Mouse (Mus musculus) spleen, adult 2 months (tissue): ENCODE measurements around the gene Zkscan6. TPM values are rescaled to one million over a fixed set of nuclear protein-coding genes. Genes with fewer than 3 reads are reported as not detected.

Experiments
- DNase-seq, 2 experiments: peaks; one replicate each; pipeline versions ENCODE4 v3.0.0 to v3.0.0-alpha.2; 2012 to 2021; ENCODE audit warnings: low spot score in 2 of 2, low read depth in 1 of 2
- H3K27ac ChIP-seq: fragments of 200-500 bp; 2 replicates; pipeline ENCODE4 v1.5.1; 2012; ENCODE audit warnings: low read length, inconsistent platforms; ENCODE audit not compliant: insufficient read depth
- H3K27me3 ChIP-seq: fragments of 200-500 bp; 2 replicates; pipeline ENCODE4 v1.6.1; 2012; ENCODE audit warnings: mild to moderate bottlenecking, moderate library complexity, low read length, inconsistent platforms; ENCODE audit not compliant: control insufficient read depth, insufficient read depth
- H3K36me3 ChIP-seq: fragments of 200-500 bp; 2 replicates; pipeline ENCODE4 v1.6.1; 2012; ENCODE audit warnings: mild to moderate bottlenecking, low read length, inconsistent platforms; ENCODE audit not compliant: control insufficient read depth, insufficient read depth
- H3K4me1 ChIP-seq: fragments of 200-500 bp; 2 replicates; pipeline ENCODE4 v1.6.1; 2011; ENCODE audit warnings: inconsistent platforms; ENCODE audit not compliant: control insufficient read depth, insufficient read depth, insufficient read length
- H3K4me3 ChIP-seq: fragments of 200-500 bp; 2 replicates; pipeline ENCODE4 v1.5.1; 2011; ENCODE audit warnings: mild to moderate bottlenecking, inconsistent platforms; ENCODE audit not compliant: insufficient read depth, insufficient read length; ENCODE audit errors: extremely low read depth
- CTCF ChIP-seq: fragments of 200-500 bp; IDR thresholded peaks from 2 replicates; pipeline ENCODE4 v1.5.1; 2011; ENCODE audit warnings: mild to moderate bottlenecking, inconsistent platforms; ENCODE audit not compliant: insufficient read depth, insufficient read length, insufficient replicate concordance; ENCODE audit errors: extremely low read depth
- POLR2A ChIP-seq: fragments of 200-500 bp; IDR thresholded peaks from 2 replicates; pipeline ENCODE4 v1.6.1; 2011; ENCODE audit warnings: low read depth, low read length, inconsistent platforms
- WGBS: fragments of 180-500 bp; shearing (Covaris S2); methylation state at CpG from one replicate; pipeline ENCODE4 v1.1.7; 2018; 5-methylcytosine and 5-hydroxymethylcytosine counted together
- polyA plus RNA-seq: library from polyadenylated mRNA; depleted of rRNA; stranded (reverse); fragments of >200 nt; gene quantifications from 2 replicates; pipeline ENCODE4 v1.2.3, GENCODE M21; 2012

Gene Zkscan6
- polyA plus RNA-seq, 1 experiment: 3.7 TPM

DNA sequence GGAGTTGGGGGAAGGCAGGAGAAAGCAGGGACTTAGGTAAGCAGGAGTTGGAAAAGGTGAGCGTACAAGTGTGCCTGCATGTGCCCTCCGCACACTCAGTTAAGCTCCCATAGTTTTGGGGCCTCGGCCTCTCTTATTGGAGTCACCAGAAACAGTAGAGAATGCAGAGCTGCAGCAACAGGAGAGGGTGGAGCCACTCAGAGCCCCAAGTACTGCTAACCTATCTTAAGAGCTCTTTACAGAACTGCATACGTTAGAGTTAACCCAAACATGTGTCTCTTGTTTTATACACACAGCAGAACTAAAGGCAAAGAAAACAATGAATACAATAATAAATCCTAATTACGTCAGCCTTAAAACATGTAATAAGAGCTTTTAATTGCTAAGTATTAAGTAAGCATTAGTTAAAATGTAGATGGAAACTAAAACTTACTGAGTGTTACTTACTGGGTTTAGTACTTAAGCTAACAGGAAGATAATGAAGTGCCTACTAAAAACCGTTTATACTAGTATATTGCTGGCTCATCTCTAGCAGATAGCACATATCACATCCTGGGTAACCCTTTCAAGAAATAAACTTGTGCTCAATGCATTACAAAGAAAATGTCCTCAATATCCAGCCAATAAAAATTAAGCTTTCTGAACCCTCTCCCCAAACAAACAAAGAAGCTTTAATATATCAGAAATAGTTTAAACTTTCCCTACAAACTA, 32.9 kb upstream of the Zkscan6 start:
- H3K4me1 ChIP-seq: peaks cover 7% of the 10 kb centered on the region
- H3K27me3 ChIP-seq: no peaks in the 10 kb centered on the region
- H3K27ac ChIP-seq: no peak overlapping the region

GRCm38 (mm10) chr11:65776906-65777611, 29.9 kb upstream of the Zkscan6 start:
- WGBS: 54% methylated on average over 2 of the region's 2 CpGs
- TF ChIP-seq CTCF (no peak), POLR2A (no peak)
- H3K4me3 ChIP-seq: no peak overlapping the region
- H3K27me3 ChIP-seq: no peaks in the 10 kb centered on the region
- H3K36me3 ChIP-seq: peaks cover 5% of the 10 kb centered on the region
- H3K4me1 ChIP-seq: peaks cover 7% of the 10 kb centered on the region
- no peak for DNase-seq
- no peak overlapping the region for H3K27ac ChIP-seq

More for the DNA sequence above, 32.9 kb upstream of the Zkscan6 start:
- H3K4me3 ChIP-seq: no peak overlapping the region
- TF ChIP-seq CTCF (no peak), POLR2A (no peak)
- no peak for DNase-seq
- WGBS: 75% methylated on average over 6 of the region's 6 CpGs
- H3K36me3 ChIP-seq: no peaks in the 10 kb centered on the region

DNA sequence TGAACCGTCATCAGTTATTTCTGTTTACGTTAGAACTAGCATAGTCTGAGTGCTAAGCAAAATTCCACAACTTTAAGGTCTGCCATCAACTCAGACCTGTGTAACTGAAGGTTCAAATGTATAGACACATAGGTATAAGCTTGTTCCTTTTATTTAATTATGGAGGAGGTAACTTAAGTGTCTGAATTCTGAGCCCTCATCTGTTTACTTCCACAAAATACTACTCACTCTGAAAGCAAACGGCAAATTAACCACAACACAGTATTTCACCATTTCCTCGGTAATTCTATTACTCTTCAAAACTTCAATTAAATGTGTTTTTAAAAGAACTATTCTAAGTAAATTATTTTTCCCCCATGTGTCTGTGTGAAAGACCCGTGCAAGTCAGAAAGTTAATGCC, 29.2 kb upstream of the Zkscan6 start:
- Histone ChIP-seq H3K4me3 (no peak overlapping the region), H3K27me3 (no peaks in the 10 kb centered on the region), H3K27ac (no peak overlapping the region), H3K4me1 (peaks cover 7% of the 10 kb centered on the region; the same call in 1 of the 2 replicates), H3K36me3 (peaks cover 5% of the 10 kb centered on the region)
- no peak for TF ChIP-seq POLR2A
- TF ChIP-seq CTCF: no peak
- DNase-seq: no peak
- WGBS: 50% methylated on average over 5 of the region's 5 CpGs

DNA sequence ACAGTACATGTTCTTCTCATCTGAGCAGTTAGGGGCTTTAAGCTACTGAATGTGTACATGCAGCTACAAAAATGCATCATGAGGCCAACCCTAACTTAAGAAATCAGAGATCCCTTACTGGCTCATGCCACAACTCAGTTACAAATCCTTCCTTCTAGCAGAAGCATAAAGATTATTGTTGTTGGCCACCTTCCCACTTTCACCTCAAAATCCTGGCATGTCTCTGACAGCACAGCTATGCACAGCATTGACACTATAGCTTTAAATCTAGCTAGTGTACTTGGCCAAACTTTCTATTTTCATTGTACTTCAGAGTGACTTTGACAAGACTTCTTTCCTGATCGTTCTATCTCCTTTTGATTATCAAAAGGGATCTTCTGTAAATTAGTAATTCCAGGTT, 27.9 kb upstream of the Zkscan6 start:
- Histone ChIP-seq H3K27me3 (no peaks in the 10 kb centered on the region), H3K4me1 (peaks cover 7% of the 10 kb centered on the region; the same call in 1 of the 2 replicates), H3K36me3 (peaks cover 5% of the 10 kb centered on the region), H3K27ac (no peak overlapping the region), H3K4me3 (no peak overlapping the region)
- TF ChIP-seq CTCF: no peak
- no peak for TF ChIP-seq POLR2A
- DNase-seq: no peak
- 79% methylated on average over 1 of the region's 1 CpGs for WGBS

DNA sequence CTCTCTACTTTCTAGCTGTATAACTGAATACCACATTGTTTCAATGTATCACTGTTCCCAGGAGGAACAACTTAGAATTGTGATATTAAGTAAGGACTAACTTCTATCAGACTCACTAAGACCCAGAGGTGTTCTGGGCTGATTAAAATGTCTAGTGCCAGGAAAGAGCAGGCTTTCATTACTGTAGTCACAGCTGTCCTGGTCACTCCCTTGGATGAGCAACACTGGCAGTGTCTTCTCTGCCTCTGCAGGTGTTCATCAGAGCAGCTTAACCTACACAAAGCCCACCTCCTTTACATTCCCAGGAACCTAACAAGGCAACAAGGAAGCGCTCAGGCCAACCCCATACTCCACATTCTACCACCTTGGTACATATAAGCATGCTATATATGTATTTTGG, 27.4 kb upstream of the Zkscan6 start:
- Histone ChIP-seq H3K36me3 (peaks cover 5% of the 10 kb centered on the region), H3K27ac (no peak overlapping the region), H3K4me3 (no peak overlapping the region), H3K4me1 (peaks cover 7% of the 10 kb centered on the region; the same call in 1 of the 2 replicates), H3K27me3 (no peaks in the 10 kb centered on the region)
- DNase-seq: no peak
- WGBS: 97% methylated on average over 1 of the region's 1 CpGs
- TF ChIP-seq CTCF: no peak
- no peak for TF ChIP-seq POLR2A

GRCm38 (mm10) chr11:65781596-65781995, 25.4 kb upstream of the Zkscan6 start:
- H3K36me3 ChIP-seq: peaks cover 5% of the 10 kb centered on the region
- DNase-seq: no peak
- peaks cover 10% of the 10 kb centered on the region; the same call in 1 of the 2 replicates for H3K4me1 ChIP-seq
- no peak overlapping the region for H3K4me3 ChIP-seq
- H3K27ac ChIP-seq: no peak overlapping the region
- no peak for TF ChIP-seq CTCF
- TF ChIP-seq POLR2A: no peak
- no peaks in the 10 kb centered on the region for H3K27me3 ChIP-seq
- WGBS: 72% methylated on average over 3 of the region's 3 CpGs

DNA sequence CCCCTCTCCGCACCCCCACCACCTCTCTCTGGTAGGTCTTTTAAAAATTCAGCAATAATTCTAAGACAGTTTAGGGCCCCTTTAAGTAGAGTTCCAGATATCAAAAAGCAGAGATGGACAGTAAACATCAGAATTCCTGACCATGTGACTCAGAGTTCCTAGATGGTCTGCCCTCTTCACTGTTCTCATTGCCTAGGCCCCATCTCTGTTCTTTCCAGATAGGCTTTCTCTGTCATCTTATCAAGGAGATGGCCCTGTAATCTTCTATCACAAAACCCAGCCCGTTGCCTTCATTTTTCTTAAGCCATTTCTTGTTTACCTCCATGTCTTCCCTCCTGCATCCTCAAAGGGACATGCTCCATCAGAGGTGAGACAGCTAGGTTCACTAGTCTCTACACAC, 20.8 kb upstream of the Zkscan6 start:
- Histone ChIP-seq H3K4me1 (peaks cover 3% of the 10 kb centered on the region; the same call in 1 of the 2 replicates), H3K36me3 (no peaks in the 10 kb centered on the region), H3K27ac (no peak overlapping the region), H3K4me3 (no peak overlapping the region), H3K27me3 (no peaks in the 10 kb centered on the region)
- DNase-seq: no peak
- WGBS: 85% methylated on average over 2 of the region's 2 CpGs
- TF ChIP-seq CTCF (no peak), POLR2A (no peak)
